Mouse (Mus musculus) layer of hippocampus, adult 2 months (tissue): ENCODE measurements around the gene Anks1b. TPM values are rescaled to one million over a fixed set of nuclear protein-coding genes. Genes with fewer than 3 reads are reported as not detected.
A peak's percentile ranks its signal among the peaks of the same experiment; 100 is the strongest.

ENCODE experiments used
- DNase-seq, 2 experiments: peaks; one replicate each; pipeline ENCODE4 v3.0.0; 2022; ENCODE audit warnings: low spot score in 2 of 2
- H3K27ac ChIP-seq: fragments of 200-600 bp; 2 replicates; pipeline ENCODE4 v1.8.1; 2022
- H3K4me3 ChIP-seq: fragments of 200-600 bp; 2 replicates; pipeline ENCODE4 v1.8.1; 2022; ENCODE audit warnings: mild to moderate bottlenecking
- CTCF ChIP-seq: fragments of 200-600 bp; conservative IDR thresholded peaks from 2 replicates; pipeline ENCODE4 v1.8.1; 2022; ENCODE audit warnings: antibody characterized with exemption, mild to moderate bottlenecking, moderate library complexity
- total RNA-seq, 2 experiments: library from RNA; stranded (reverse); gene quantifications; 2 replicates each; pipeline ENCODE4 v1.2.3; 2021

The Anks1b gene
- total RNA-seq, 2 experiments from 2014 or later, result 540 to 541 TPM

DNA sequence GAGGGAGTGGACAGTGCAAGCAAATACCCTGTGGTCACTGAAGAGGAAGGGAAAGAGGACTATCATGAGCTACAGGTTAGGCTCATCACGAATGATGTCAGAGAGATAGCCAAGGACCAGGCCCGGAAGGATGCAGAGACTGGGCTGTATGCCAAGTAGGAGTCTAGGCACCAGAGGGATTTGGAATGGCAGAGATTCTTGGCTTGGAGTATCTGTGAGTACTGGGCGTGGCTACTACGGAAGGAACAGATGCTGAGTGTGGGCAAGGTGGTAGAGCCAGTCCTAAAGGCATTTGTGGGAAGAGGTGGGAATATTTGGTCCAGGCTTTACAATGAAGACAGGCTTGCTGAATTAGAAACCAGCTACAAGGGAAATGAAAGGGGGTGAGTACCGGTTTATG, 823.4 kb downstream of the Anks1b start:
- no peak for TF ChIP-seq CTCF
- Histone ChIP-seq H3K4me3 (no peak overlapping the region), H3K27ac (peak overlapping the region; percentile 77)
- no peak for DNase-seq

DNA sequence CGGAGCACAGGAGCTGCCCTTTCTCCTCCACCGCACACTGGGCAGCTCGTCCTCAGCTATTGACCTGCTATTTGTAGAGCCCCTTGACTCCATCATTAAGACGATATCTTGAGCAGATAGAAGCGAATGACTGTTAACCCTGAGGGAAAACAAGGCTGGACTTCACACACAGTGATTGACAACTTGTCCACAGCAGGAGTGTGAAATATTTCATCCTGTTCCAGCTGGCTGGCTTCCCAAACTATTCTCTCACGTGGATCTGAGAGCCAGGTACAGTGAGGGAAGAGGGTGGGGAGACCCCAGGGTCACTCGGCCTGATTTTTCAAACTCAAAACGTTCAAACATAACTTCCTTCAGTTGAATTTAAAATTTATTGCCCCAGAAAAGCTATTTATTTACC, 824.1 kb downstream of the Anks1b start:
- TF ChIP-seq CTCF, result no peak
- no peak overlapping the region for H3K4me3 ChIP-seq
- H3K27ac ChIP-seq, result peak overlapping the region; percentile 77
- DNase-seq, result no peak

DNA sequence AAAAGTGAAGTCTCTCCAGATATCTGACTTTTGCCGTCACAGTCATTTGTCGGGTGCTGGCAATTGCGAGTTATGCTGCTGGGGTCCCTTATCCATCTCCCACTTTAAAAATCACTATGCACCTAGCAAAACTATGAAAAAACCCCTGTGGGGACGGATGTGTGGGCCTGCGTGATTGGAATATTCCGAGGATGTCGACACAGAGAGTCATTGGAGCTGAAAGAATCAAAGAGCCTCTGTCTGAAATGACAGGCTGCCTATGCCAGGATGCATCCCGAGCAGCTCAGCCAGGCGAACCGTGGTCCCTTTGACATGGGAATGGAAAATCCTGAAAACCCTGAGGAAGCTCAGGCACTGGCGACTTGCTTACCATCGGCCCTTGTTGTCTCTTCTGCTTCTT, 825.9 kb downstream of the Anks1b start:
- DNase-seq, result no peak
- Histone ChIP-seq H3K27ac (peak overlapping the region; percentile 89), H3K4me3 (peak overlapping the region; percentile 27; the same call in 1 of the 2 replicates)
- TF ChIP-seq CTCF, result no peak

DNA sequence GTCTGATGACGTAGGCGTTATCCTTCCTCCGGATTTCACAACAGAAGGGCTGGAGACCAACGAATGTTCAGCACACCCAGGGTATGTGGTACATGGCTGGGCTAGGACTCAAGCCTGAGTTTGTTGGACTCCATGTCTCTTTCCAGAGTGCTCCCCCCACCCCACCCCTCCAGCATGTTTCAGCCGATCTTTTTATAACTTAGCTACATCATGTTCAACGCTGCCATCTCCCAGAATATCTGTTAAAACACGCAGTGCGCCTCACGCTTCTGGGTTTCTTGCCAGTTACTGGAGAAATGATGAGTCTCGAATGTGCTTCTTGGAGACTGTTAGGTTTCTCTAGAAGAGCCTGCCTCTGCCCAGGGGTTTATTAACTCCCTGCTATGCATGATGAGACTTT, 831.3 kb downstream of the Anks1b start:
- Histone ChIP-seq H3K27ac (peak overlapping the region; percentile 94), H3K4me3 (no peak overlapping the region; the same call in 1 of the 2 replicates)
- DNase-seq, result peak; percentile 68 to 76
- TF ChIP-seq CTCF, result no peak

DNA sequence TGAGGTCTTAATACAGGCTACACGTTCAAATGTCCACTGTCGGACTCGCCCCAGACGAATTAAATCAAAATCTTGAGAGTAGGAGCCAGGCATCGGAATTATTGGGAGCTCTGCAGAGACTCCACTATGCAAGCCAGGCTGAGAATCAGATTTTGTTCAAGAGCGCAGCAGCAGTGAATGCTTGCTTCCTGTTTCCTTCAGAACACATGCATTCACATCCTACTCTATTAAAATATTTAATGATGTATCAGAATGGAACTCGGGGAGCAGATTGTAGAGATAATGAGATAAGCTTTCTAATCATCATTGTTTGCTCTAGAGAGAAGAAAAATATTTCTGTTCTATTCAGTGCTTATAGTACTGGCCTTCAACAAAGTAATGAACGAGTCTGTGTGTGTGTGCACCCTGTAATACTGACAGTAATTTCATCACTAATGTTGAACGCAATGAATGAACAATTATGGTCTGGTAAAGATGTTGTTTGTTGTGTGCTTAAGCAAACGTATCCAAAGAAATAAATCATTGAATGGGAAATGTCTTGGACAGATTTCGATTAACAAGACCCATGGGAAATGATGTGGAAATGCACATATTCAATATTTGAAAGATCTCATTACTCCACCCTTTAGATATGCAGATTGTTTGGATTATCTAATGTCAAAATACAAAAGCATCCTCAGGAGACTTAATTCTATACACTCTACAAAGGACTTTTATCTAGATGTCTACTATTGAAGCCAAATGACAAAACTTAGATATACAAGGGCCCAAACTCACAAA, 835.7 kb downstream of the Anks1b start:
- DNase-seq, result no peak
- no peak overlapping the region for H3K4me3 ChIP-seq
- TF ChIP-seq CTCF, result no peak
- peak overlapping the region; percentile 52 for H3K27ac ChIP-seq

- Histone ChIP-seq H3K4me3 (no peak overlapping the region), H3K27ac (peak overlapping the region; percentile 52)
- no peak for TF ChIP-seq CTCF
- no peak for DNase-seq
Observed at GRCm38 (mm10) chr10:90709602-90709931, 836.3 kb downstream of the Anks1b start.

- Histone ChIP-seq H3K27ac (peak overlapping the region; percentile 61; the same call in 1 of the 2 replicates), H3K4me3 (no peak overlapping the region)
- no peak for DNase-seq
- no peak for TF ChIP-seq CTCF
Observed at GRCm38 (mm10) chr10:90717961-90718360, 844.7 kb downstream of the Anks1b start.

- H3K27ac ChIP-seq, result no peak overlapping the region; the same call in 1 of the 2 replicates
- no peak overlapping the region for H3K4me3 ChIP-seq
- no peak for TF ChIP-seq CTCF
- no peak for DNase-seq
Observed at GRCm38 (mm10) chr10:90718684-90719083, 845.4 kb downstream of the Anks1b start.

- TF ChIP-seq CTCF, result peak; percentile 65
- no peak overlapping the region for H3K4me3 ChIP-seq
- H3K27ac ChIP-seq, result peak overlapping the region; percentile 55
- DNase-seq, result no peak
Observed at GRCm38 (mm10) chr10:90719996-90720395, 846.7 kb downstream of the Anks1b start.

- Histone ChIP-seq H3K27ac (peak overlapping the region; percentile 94), H3K4me3 (no peak overlapping the region)
- no peak for TF ChIP-seq CTCF
- peak; percentile 69 to 78 for DNase-seq
Observed at GRCm38 (mm10) chr10:90723071-90723494, 849.8 kb downstream of the Anks1b start.

DNA sequence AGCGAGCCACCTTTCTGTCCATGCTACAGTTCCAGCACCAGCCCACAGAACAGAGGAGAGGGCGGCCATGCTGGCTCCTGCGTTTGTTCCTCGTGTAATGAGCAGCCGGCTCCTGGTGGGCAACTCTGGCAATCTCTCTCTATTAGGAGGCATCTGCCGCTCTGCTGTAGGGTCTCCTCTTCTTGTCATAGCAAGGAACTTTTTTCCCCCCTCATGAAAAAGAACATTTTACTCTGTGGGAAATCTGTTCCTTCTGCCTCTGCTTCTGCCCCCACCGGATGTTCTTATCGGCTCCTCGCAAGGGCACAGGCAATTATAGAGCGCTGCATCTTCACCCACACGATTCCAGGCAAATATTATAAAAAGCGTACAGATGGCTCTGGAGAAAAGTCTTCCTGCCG, 850.6 kb downstream of the Anks1b start:
- peak; percentile 62 to 80 for DNase-seq
- TF ChIP-seq CTCF, result peak; percentile 17
- Histone ChIP-seq H3K4me3 (peak overlapping the region; percentile 26), H3K27ac (peak overlapping the region; percentile 94)

DNA sequence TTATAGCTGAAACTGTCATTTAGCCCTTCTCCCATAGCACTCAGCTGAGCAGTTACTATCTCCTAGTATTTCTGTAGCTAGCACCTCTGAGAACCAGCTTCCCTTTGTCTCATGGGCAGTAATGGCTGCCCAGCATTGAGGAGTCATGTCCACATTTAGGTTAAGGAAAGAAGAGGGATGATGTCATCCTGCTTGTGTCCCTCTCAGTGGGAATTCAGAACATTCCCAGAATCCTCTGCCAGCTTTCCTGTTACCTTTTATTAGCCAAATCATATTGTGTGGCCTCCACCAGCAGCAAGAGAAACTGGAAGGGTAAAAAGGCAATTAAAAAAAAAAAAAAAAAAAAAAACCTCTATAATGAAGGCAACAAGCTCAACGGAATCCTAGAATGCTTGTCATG, 851.6 kb downstream of the Anks1b start:
- peak overlapping the region; percentile 94 for H3K27ac ChIP-seq
- TF ChIP-seq CTCF, result no peak
- no peak overlapping the region for H3K4me3 ChIP-seq
- no peak for DNase-seq

GRCm38 (mm10) chr10:90728401-90729358, 855.4 kb downstream of the Anks1b start:
- Histone ChIP-seq H3K4me3 (peak overlapping the region; percentile 38), H3K27ac (peak overlapping the region; percentile 83)
- TF ChIP-seq CTCF, result peak; percentile 79
- peak; percentile 80 to 84 for DNase-seq
